Mouse (Mus musculus) liver, adult 2 months (tissue): ENCODE measurements at regions not wholly inside any gene's neighbourhood (a gene's known extent, or its start where the extent isn't known, plus 50 kb on each side); places are given as distances from the start of the nearest gene placed in this dataset.

Experiments
- CTCF ChIP-seq: fragments of 200-500 bp; IDR thresholded peaks from 2 replicates; pipeline ENCODE4 v1.5.1; 2011; ENCODE audit warnings: low read depth, low read length, control low read depth
- POLR2A ChIP-seq: fragments of 200-500 bp; IDR thresholded peaks from 2 replicates; pipeline ENCODE4 v1.6.1; 2011; ENCODE audit warnings: low read length, control low read depth; ENCODE audit not compliant: insufficient read depth; ENCODE audit errors: extremely low read depth

DNA sequence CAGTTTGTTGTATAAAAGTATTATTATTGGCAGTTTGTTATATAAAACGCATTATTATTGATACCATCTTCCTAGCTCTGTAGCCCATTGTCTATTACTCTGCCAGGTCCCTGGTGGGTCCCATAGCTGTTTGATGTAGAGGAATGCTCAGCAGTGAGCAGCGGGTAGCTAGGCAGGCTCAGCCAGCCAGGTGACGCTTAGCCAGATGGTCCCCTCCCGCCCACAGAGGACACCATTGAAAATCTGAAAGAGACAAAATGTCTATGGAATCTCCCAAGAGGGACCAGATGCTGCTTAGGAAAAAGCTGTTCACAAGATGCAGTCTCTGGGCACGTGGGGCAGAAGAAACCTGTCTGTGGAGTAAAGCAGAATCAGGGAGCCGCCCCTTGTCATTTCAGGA, 526.5 kb upstream of the Btbd3 start:
- TF ChIP-seq CTCF (no peak), POLR2A (no peak)
